Mouse (Mus musculus) adrenal gland, postnatal 10 days (tissue): Measurements from ENCODE around the gene Olfr1193. TPM values are rescaled to one million over a fixed set of nuclear protein-coding genes. Genes with fewer than 3 reads are reported as not detected.
"Not testable (repeated sequence)": the region's sequence is repeated elsewhere in the genome, so short reads cannot be mapped to it uniquely, and the experiment has no call there.

Experiments
- DNase-seq: peaks from one replicate; pipeline ENCODE4 v3.0.0; 2021; ENCODE audit warnings: mixed read lengths
- long read RNA-seq, 2 experiments: library from polyadenylated mRNA; stranded (forward); transcript quantifications; one replicate each; pipeline ENCODE4 v2.0.0; 2021
- total RNA-seq, 2 experiments: library from RNA; stranded (reverse); gene quantifications; 2 replicates each; pipeline ENCODE4 v1.2.3; 2021

The Olfr1193 gene
- total RNA-seq = not detected
- long read RNA-seq, experiment 1 = 0 reads
- long read RNA-seq, experiment 2 = 0 reads

DNA sequence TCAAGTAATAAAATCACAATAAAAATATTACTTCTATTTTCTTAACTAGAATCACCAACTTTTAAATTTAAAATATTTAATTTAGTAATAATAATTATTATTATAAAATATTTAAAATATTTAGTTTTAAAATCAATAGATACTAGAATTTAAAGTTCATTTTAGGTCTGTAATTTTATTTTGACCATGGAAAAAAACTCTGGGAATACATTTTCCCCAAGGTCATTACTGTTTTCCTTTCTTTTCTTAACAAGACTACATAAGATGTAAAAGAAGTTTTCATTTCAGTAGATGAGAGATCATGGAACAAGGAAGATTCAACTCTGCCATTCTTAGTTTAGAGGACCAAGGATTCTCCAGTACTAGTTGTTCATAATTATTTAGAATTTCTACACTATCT lies at the start of gene Olfr1193:
TSS of gene Olfr1193 (plus strand) at position 301 of the 400 bp plus-strand sequence.
- not testable (repeated sequence) for DNase-seq

DNA sequence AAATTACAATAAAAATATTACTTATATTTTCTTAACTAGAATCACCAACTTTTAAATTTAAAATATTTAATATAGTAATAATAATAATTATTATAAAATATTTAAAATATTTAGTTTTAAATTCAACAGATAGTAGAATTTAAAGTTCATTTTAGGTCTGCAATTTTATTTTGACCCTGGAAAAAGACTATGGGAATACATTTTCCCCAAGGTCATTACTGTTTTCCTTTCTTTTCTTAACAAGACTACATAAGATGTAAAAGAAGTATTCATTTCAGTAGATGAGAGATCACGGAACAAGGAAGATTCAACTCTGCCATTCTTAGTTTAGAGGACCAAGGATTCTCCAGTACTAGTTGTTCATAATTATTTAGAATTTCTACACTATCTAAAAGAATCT lies 35.2 kb upstream of the Olfr1193 start, which contains the start of gene Olfr1191-ps1:
TSS of gene Olfr1191-ps1 (plus strand) at position 301 of the 400 bp plus-strand sequence.
- DNase-seq = not testable (repeated sequence)

DNA sequence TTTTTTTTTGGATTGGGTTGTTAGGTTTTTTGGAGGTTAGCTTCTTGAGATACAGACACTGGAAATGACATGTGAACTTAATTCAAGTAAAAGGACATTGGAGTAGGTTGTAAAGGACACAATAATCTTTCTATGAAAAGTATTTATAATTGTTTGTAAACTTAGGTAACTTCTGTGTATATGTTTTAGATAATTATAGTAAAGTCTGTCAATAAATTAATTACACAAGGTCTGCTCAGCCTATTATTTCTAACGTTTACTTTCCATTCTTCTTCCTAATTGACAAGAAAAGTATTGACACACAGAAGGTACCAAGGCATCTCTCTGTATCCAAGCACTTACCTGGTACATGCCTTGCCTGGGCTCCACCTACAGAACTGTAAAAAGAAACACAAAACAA lies 27.2 kb upstream of the Olfr1193 start, which contains the start of gene Olfr1192-ps1:
TSS of gene Olfr1192-ps1 (plus strand) at position 301 of the 400 bp plus-strand sequence.
- no peak for DNase-seq

DNA sequence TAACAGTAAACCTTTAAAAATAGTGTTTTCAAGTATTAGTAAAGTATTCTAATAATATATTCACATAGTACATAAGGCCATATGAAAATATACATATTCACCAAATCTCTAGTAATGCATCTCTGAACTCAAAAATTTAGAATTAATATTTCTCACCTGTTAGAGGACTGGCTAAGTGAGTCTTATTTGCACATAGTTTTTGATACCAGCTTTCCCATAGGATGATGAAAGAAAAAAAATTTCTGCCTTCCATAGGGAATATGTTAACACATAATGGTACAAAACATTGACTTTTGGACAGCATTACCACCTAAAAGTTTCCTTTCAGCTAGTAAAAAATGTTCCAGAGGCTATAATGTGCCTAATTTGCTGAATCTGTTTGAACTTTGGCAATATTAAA lies 13.7 kb downstream of the Olfr1193 start, which contains the start of gene Olfr1195:
TSS of gene Olfr1195 (minus strand) at position 101 of the 400 bp plus-strand sequence.
- no peak for DNase-seq

DNA sequence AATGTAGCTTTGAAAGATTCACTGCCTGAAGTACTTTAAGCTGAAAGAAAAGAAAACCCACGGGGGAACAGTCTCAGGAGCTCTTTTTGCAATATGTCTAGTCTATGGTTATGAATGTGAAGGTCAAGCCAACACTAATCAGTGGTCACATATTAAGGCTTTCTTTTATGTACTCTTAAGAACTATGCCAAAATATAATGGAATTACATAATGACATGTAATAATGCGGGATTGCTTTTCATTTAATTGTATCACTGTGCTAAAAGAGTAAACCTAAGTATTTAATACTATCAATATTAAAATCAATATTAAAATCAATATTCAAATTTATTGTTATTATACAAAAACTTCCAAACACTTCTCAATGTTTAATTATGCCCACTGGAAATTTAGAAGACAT lies 29.1 kb downstream of the Olfr1193 start, which contains the start of gene Olfr1196:
TSS of gene Olfr1196 (minus strand) at position 101 of the 400 bp plus-strand sequence.
- DNase-seq = no peak

Other genes with a start within 250 kb of the Olfr1193 start
- gene Olfr1181, start 249.5 kb upstream of the Olfr1193 start, total RNA-seq = not detected
- gene Gm13757, start 226.5 kb upstream of the Olfr1193 start, total RNA-seq = not detected
- not detected for gene Olfr1183, start 220.8 kb upstream of the Olfr1193 start, total RNA-seq
- gene Olfr1184, start 192.0 kb upstream of the Olfr1193 start, total RNA-seq = not detected
- gene Olfr1185-ps1, start 182.3 kb upstream of the Olfr1193 start, total RNA-seq = not detected
- gene Olfr1186, start 157.1 kb upstream of the Olfr1193 start, total RNA-seq = not detected
- gene Olfr1188, start 118.7 kb upstream of the Olfr1193 start, total RNA-seq = not detected
- not detected for gene Olfr1189, start 89.2 kb upstream of the Olfr1193 start, total RNA-seq
- gene Olfr1191-ps1, start 35.1 kb upstream of the Olfr1193 start, total RNA-seq = under 1 TPM in 1 of 2 experiments, not detected in 1; 0.06 TPM
- not detected for gene Olfr1192-ps1, start 27.1 kb upstream of the Olfr1193 start, total RNA-seq
- gene Olfr1195, start 13.6 kb downstream of the Olfr1193 start, total RNA-seq = not detected
- not detected for gene Olfr1196, start 29.0 kb downstream of the Olfr1193 start, total RNA-seq
- gene Olfr1197, start 56.7 kb downstream of the Olfr1193 start, total RNA-seq = not detected
- not detected for gene Olfr1198, start 75.7 kb downstream of the Olfr1193 start, total RNA-seq
- gene Olfr1199, start 84.8 kb downstream of the Olfr1193 start, total RNA-seq = not detected
- not detected for gene Olfr1200, start 94.9 kb downstream of the Olfr1193 start, total RNA-seq
- not detected for gene Olfr1201, start 117.4 kb downstream of the Olfr1193 start, total RNA-seq
- not detected for gene Olfr1202, start 138.9 kb downstream of the Olfr1193 start, total RNA-seq
- not detected for gene Olfr1205, start 154.1 kb downstream of the Olfr1193 start, total RNA-seq
- not detected for gene Olfr1204, start 173.7 kb downstream of the Olfr1193 start, total RNA-seq
- not detected for gene Olfr1206, start 187.6 kb downstream of the Olfr1193 start, total RNA-seq
- not detected for gene Olfr1208, start 226.7 kb downstream of the Olfr1193 start, total RNA-seq
- not detected for gene Olfr1209, start 239.5 kb downstream of the Olfr1193 start, total RNA-seq